Mouse (Mus musculus) liver, embryonic 14.5 days (tissue): ENCODE data around the gene Rtn4r.

Experiments used
- CTCF ChIP-seq: IDR thresholded peaks from 2 replicates; pipeline ENCODE4 v1.5.1; 2016; ENCODE audit warnings: antibody characterized with exemption, low read depth, control low read depth
- EP300 ChIP-seq: IDR thresholded peaks from 2 replicates; pipeline ENCODE4 v1.6.1; 2016; ENCODE audit warnings: antibody characterized with exemption, low read depth

DNA sequence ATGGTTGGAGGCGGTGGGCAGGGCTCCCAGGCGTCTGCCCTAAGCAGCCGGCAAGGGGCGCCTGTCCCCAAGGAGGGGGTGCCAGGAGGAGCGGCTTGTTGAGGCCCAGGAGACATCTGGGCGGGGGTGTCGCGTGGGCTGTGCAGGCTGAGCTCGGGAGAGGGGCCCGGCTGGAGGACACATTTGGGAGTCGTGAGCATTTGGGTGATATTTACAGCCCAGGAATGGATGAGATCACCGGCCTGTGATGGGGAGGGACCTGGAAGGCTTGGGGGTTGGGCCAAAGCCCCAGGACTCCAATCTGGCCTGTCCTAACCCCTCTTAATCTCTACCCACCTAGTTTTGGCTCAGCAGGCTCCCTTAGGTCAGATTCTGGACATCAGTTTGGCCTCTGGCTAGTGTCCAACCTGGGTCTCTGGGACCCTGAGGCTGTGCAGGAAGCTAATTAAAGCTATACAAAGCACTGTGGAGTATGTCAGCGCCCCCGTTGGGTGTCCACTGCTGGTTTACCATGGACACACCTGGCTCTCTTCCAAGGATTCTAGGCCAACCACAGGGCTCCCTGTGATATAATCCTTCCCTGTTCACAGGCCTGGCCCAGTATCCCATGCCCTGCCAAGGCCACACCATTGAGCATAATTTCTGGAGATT, 27.2 kb downstream of the Rtn4r start:
- TF ChIP-seq CTCF (no peak), EP300 (no peak)
